27 mouse cellular contexts compared by ENCODE assay signal in genomic region chr9:62296891-62297290, GRCm38 (mm10). TPM values are rescaled to one million over a fixed set of nuclear protein-coding genes. Genes with fewer than 3 reads are reported as not detected.
"Had no signal": no experiment of that assay in that cellular context is flagged by ENCODE, and none has a peak within 500 bp of the region (broad histone marks: within the 10 kb centered on the region; RNA-seq: fewer than 3 reads in every experiment).

No protein-coding gene starts in this region.

- H3K27me3 ChIP-seq: liver, embryonic 15.5 days; midbrain, embryonic 12.5 days; neural tube, embryonic 13.5 days; neural tube, embryonic 15.5 days had no signal

- H3K9ac ChIP-seq: liver, embryonic 15.5 days; lung, embryonic 14.5 days; midbrain, embryonic 12.5 days; neural tube, embryonic 13.5 days; neural tube, embryonic 15.5 days had no signal

- H3K9me3 ChIP-seq: liver, embryonic 15.5 days; megakaryocyte, embryonic 14.5 days; midbrain, embryonic 10.5 days; midbrain, embryonic 12.5 days; neural tube, embryonic 13.5 days; neural tube, embryonic 15.5 days had no signal

- H3K4me3 ChIP-seq: liver, embryonic 15.5 days; megakaryocyte, embryonic 14.5 days; midbrain, embryonic 10.5 days; midbrain, embryonic 12.5 days; myocyte; neural tube, embryonic 13.5 days; neural tube, embryonic 15.5 days had no signal

- H3K27ac ChIP-seq: liver, embryonic 15.5 days; macrophage; midbrain, embryonic 10.5 days; midbrain, embryonic 12.5 days; neural tube, embryonic 13.5 days; neural tube, embryonic 15.5 days had no signal

- H3K4me1 ChIP-seq: liver, embryonic 15.5 days; neural tube, embryonic 13.5 days had no signal

- H3K4me2 ChIP-seq: liver, embryonic 15.5 days; lung, embryonic 14.5 days; midbrain, embryonic 12.5 days; neural tube, embryonic 13.5 days; neural tube, embryonic 15.5 days had no signal

- ATAC-seq: midbrain, embryonic 16.5 days had no signal

- DNase-seq: lung, adult 18-20 months; lung, embryonic 14.5 days; lung, postnatal 10 days; lung, postnatal 36 days; right cerebral cortex, postnatal 25 days; right cerebral cortex, postnatal 4 days; spleen, adult 18-20 months; thymus, adult 18-20 months; thymus, postnatal 14 days; thymus, postnatal 36 days had no signal

- H3K36me3 ChIP-seq: liver, embryonic 15.5 days; midbrain, embryonic 10.5 days; midbrain, embryonic 12.5 days; neural tube, embryonic 13.5 days; neural tube, embryonic 15.5 days had no signal

RNA-seq across cellular contexts. Expression of gene Spesp1, which starts 14.9 kb away (rescaled TPM):
- total RNA-seq: megakaryocyte progenitor cell, adult 5-6 weeks had no signal
- polyA plus RNA-seq: liver, embryonic 15.5 days; lung, embryonic 14.5 days; lung, embryonic 16.5 days; macrophage; midbrain, embryonic 10.5 days; midbrain, embryonic 12.5 days; midbrain, embryonic 14.5 days; midbrain, embryonic 16.5 days; myocyte; neural tube, embryonic 11.5 days; neural tube, embryonic 13.5 days; neural tube, embryonic 15.5 days; small intestine, adult 2 months; stomach, embryonic 14.5 days; stomach, embryonic 16.5 days; thymus, postnatal 0 days had no signal
